Mouse (Mus musculus) kidney, postnatal 0 days (tissue): Measurements from ENCODE around the gene Rtl3. TPM values are rescaled to one million over a fixed set of nuclear protein-coding genes. Genes with fewer than 3 reads are reported as not detected.
A peak's percentile ranks its signal among the peaks of the same experiment; 100 is the strongest.

Experiments
- ATAC-seq: fragments of 200-750 bp; cut with Nextera tagmentation; replicated peaks from 2 replicates; pipeline ENCODE4 v1.8.0; 2017; ENCODE audit warnings: low read depth, moderate number of reproducible peaks, moderate TSS enrichment, moderate library complexity; ENCODE audit not compliant: low FRiP score
- DNase-seq: peaks from one replicate; pipeline ENCODE4 v3.0.0-alpha.2; 2016; ENCODE audit warnings: low spot score
- H3K27ac ChIP-seq: fragments of 300-500 bp; sonication (generic); 2 replicates; pipeline ENCODE4 v1.5.1; 2014; ENCODE audit warnings: mild to moderate bottlenecking
- H3K27me3 ChIP-seq: fragments of 300-500 bp; sonication (generic); 2 replicates; pipeline ENCODE4 v1.6.1; 2014; ENCODE audit warnings: low read length, mixed read lengths; ENCODE audit not compliant: insufficient read depth
- H3K36me3 ChIP-seq: fragments of 300-500 bp; sonication (generic); 2 replicates; pipeline ENCODE4 v1.6.1; 2014; ENCODE audit warnings: low read length, mixed read lengths; ENCODE audit not compliant: insufficient read depth
- H3K4me1 ChIP-seq: fragments of 300-500 bp; sonication (generic); replicated peaks from 2 replicates; pipeline ENCODE4 v1.6.1; 2014; ENCODE audit warnings: antibody characterized with exemption, low read length, mixed read lengths; ENCODE audit not compliant: insufficient read depth
- H3K4me2 ChIP-seq: fragments of 300-500 bp; sonication (generic); 2 replicates; pipeline ENCODE4 v1.6.1; 2014; ENCODE audit warnings: mild to moderate bottlenecking, low read length, moderate library complexity, mixed read lengths
- H3K4me3 ChIP-seq: fragments of 300-500 bp; sonication (generic); replicated peaks from 2 replicates; pipeline ENCODE4 v1.5.1; 2014; ENCODE audit warnings: low read depth, low read length
- H3K9ac ChIP-seq: fragments of 300-500 bp; sonication (generic); 2 replicates; pipeline ENCODE4 v1.6.1; 2014; ENCODE audit warnings: low read depth, low read length
- H3K9me3 ChIP-seq: fragments of 300-500 bp; sonication (generic); replicated peaks from 2 replicates; pipeline ENCODE4 v1.6.1; 2016; ENCODE audit warnings: low read length, inconsistent platforms, mixed read lengths
- CTCF ChIP-seq: IDR thresholded peaks from 2 replicates; pipeline ENCODE4 v1.5.1; 2016; ENCODE audit warnings: antibody characterized with exemption, low read depth, mild to moderate bottlenecking, moderate library complexity
- WGBS: fragments of 180-500 bp; shearing (Covaris S2); extraction: QIAGEN DNeasy Blood & Tissue Kit; methylation state at CpG from one replicate; pipeline ENCODE4 v1.1.7; 2014; 5-methylcytosine and 5-hydroxymethylcytosine counted together
- polyA plus RNA-seq: library from polyadenylated mRNA; unstranded; fragments of >200 nt; fragmentation: Nextera tagmentation; extraction: Ambion mirVana; gene quantifications from 2 replicates; pipeline ENCODE4 v1.2.1, GENCODE M21; 2015

Rtl3 gene
- polyA plus RNA-seq, 1 experiment from 2014 or later = 0.71 TPM

DNA sequence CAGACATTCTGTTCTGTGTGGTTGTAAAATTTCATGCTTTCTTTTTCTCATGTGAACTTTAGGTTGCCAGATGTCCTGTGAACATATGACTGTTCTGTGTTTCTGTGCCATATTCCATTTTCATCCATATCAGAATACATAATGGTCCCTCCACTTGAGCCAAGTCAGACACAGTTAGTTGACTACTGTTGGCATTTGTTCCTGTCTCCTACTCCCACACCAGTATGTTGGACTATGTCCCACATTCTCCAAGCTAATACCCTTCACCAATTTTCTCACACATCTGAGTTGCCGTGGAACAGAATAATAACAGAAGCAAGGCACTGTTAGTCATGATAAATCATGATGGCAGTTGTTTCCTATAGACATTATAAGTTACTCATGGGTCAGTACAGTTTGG lies 9.9 kb downstream of the Rtl3 start:
- no peaks in the 10 kb centered on the region for H3K36me3 ChIP-seq
- no peak overlapping the region for H3K27ac ChIP-seq
- H3K9ac ChIP-seq = no peak overlapping the region
- DNase-seq (no peak), ATAC-seq (no peak)
- H3K9me3 ChIP-seq = no peaks in the 10 kb centered on the region
- H3K4me1 ChIP-seq = no peaks in the 10 kb centered on the region
- no peak overlapping the region for H3K4me2 ChIP-seq
- WGBS = 46% methylated on average over 1 of the region's 1 CpGs
- H3K4me3 ChIP-seq = no peak overlapping the region
- no peak for TF ChIP-seq CTCF
- H3K27me3 ChIP-seq = no peaks in the 10 kb centered on the region

DNA sequence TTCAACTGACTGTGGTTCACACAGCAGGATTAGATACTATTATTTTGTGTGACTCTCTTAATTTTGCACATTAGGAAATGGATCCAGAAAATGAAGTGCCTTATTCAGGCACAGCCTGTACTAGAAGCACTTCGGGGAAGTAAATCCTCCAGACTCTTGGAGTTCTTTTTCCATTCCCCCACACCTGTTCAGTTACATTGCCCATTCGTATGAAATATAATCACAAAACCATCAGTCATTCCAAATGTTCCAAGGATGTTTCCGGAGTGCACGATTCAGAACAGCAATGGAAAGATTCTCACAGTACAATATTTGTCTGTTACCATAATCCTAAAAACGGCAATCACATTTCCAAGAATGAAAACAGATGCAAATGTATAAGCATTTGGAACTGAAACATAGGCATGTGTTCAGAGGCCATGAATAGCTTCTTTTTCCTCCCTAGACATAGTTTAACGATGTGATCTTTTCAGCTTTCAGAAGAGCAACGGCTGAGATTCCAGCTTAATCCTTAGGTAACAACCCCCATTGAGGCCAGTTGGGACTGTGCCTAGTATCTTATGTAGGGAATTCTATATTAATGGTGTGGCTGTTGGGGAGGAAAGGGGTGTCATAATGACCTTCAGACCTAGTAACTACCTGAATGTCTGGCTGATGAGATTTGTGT lies 30.8 kb downstream of the Rtl3 start:
- Histone ChIP-seq H3K36me3 (no peaks in the 10 kb centered on the region), H3K27me3 (no peaks in the 10 kb centered on the region), H3K9ac (no peak overlapping the region), H3K4me3 (no peak overlapping the region), H3K4me2 (no peak overlapping the region), H3K27ac (no peak overlapping the region), H3K4me1 (no peaks in the 10 kb centered on the region), H3K9me3 (no peaks in the 10 kb centered on the region)
- DNase-seq = no peak
- no peak for ATAC-seq
- no peak for TF ChIP-seq CTCF
- WGBS = 81% methylated on average over 7 of the region's 7 CpGs

DNA sequence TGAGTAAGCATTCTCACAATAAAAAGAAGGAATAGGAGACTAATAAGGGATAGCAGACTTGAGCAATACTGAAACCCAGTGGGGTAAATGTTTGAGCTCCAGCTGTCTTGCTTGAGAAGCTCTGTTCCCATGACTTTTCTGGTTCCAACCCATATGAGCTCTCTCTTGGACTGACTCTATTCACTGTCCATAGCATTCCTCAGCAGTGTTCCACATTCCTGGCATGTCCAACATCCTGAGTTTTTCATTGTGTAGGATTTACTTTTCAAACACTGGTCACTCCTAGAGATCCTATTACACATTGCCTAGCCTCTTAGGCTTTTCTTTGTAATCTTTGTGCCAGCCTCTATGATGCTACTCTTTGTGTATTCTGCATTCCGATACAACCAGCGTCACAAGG lies 36.1 kb downstream of the Rtl3 start:
- Histone ChIP-seq H3K36me3 (no peaks in the 10 kb centered on the region), H3K4me3 (no peak overlapping the region), H3K4me1 (no peaks in the 10 kb centered on the region), H3K9ac (no peak overlapping the region), H3K27me3 (no peaks in the 10 kb centered on the region), H3K9me3 (no peaks in the 10 kb centered on the region), H3K4me2 (no peak overlapping the region), H3K27ac (no peak overlapping the region)
- DNase-seq = no peak
- no peak for TF ChIP-seq CTCF
- no peak for ATAC-seq
- WGBS = 78% methylated on average over 2 of the region's 2 CpGs

DNA sequence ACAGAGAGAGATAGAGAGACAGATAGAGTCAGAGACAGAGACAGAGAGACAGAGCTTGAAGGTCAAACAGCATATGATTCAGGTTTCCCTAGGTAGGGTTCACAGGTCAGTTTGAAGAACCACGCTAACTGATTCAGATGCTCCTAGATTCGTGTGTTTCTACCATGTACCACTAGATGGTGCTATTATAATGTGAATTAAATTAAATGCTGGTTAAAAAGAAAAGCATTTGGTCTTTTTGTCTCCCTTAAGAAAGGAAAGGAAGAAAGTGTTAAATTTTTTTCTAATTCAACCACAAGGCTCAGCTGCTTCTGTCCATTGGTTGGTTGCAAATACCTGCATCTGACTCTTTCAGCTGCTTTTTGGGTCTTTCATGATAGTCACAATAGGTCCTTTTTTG lies 45.8 kb downstream of the Rtl3 start:
- Histone ChIP-seq H3K4me1 (no peaks in the 10 kb centered on the region), H3K9me3 (no peaks in the 10 kb centered on the region), H3K9ac (no peak overlapping the region), H3K27ac (no peak overlapping the region), H3K36me3 (no peaks in the 10 kb centered on the region), H3K27me3 (no peaks in the 10 kb centered on the region), H3K4me2 (no peak overlapping the region), H3K4me3 (no peak overlapping the region)
- peak; percentile 66 for DNase-seq
- no peak for ATAC-seq
- peak; percentile 71 for TF ChIP-seq CTCF
- 7% methylated on average over 2 of the region's 2 CpGs for WGBS

Other genes starting within 250 kb of the Rtl3 start
- gene Cysltr1, start 237.0 kb downstream of the Rtl3 start, polyA plus RNA-seq = 2.6 and 3.2 TPM in 2 replicates
- 11.3 and 11.9 TPM in 2 replicates for gene Lpar4, start 80.0 kb upstream of the Rtl3 start, polyA plus RNA-seq
- gene P2ry10, start 247.8 kb upstream of the Rtl3 start, polyA plus RNA-seq = 0.07 TPM in 1 of 2 replicates, not detected in the other